Mouse (Mus musculus) yolk sac, embryonic 10.5 days (tissue): ENCODE results near the gene Rpl6.
"Not testable (repeated sequence)": the region's sequence is repeated elsewhere in the genome, so short reads cannot be mapped to it uniquely, and the experiment has no call there.

Source experiments
- DNase-seq: peaks from one replicate; pipeline ENCODE4 v3.0.0-alpha.2; 2017; ENCODE audit warnings: low spot score

Rpl6 gene

DNA sequence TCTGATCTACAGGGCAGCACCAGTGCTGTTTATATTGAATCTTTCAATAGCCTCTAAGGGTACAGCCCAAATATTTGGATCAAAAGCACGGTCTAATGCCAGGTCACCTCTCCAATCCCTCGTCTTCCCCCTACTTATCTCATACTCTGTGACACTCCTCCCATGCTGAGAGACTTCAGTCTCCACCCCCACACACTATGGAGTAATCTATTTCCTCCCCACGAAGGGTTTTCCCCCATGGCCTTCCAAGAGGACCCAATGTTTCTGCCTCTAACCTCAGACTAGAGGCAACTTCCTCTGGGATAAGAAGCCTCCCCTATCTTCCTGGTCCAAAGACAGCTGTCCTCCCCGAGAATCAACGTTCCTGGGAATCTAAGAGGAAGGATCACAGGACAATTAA lies 7.5 kb upstream of the Rpl6 start:
- DNase-seq, result no peak

- DNase-seq, result no peak
Observed at GRCm38 (mm10) chr5:121197337-121197736, 6.9 kb upstream of the Rpl6 start.

DNA sequence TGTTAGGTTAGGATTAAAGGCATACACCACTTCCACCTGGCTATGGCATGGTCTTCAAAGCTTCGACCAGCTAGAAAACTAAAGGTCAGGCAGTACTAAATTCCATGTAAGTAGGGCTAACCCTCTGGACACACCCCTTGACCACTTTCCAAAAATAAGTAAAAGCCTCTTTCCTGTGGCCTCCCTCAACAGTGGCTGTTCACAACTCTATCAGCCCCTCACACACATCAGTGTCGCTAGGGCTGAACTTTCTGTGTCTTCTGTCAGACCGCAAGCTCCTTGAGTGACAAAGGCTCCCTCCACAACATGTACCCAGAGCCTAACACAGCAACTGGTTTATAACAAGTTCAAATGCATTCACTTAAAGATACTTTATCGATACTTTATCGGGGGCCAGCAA lies 5.9 kb upstream of the Rpl6 start:
- DNase-seq, result no peak

DNA sequence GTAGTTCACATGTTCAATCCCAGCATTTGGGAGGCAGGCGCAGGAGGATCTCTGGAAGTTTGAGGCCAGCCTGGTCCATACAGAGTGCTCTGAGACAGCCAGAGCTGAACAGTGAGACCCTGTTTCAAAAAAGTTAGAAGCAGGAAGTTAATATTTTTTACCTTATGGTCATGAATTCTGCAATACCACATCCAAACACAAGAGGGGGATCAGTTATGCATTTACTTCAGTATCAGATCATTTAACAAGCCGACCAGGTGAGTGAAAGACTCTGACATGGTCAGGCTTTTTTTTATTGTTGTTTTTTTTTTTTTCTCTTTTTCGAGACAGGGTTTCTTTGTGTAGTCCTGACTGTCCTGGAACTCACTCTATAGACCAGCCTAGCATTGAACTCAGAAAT lies 2.5 kb upstream of the Rpl6 start:
- no peak for DNase-seq

DNA sequence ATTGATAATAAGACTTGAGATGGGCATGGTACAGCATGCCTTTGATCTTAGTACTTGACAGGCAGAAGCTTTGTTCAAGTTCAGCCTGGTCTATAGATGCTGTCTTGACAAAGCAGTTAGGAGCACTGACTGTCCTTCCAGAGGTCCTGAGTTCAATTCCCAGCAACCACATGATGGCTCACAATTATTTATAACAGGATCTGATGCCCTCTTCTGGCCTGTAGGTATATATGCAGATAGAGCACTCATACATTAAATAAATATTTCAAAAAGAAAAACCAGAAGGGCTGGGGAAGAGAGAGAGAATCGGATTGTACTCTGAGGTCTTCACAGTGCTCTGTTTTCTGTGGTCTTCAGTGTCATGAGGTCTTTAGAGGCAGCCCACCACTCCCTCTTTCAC lies 1.8 kb upstream of the Rpl6 start:
- DNase-seq, result no peak

GRCm38 (mm10) chr5:121205537-121206130 lies 1.4 kb downstream of the Rpl6 start:
- DNase-seq, result not testable (repeated sequence)

GRCm38 (mm10) chr5:121206540-121206939 lies 2.3 kb downstream of the Rpl6 start:
- no peak for DNase-seq

- no peak for DNase-seq
Observed at GRCm38 (mm10) chr5:121206984-121207383, 2.7 kb downstream of the Rpl6 start.

- no peak for DNase-seq
Observed at GRCm38 (mm10) chr5:121209755-121210600, 5.7 kb downstream of the Rpl6 start.

GRCm38 (mm10) chr5:121210601-121210924 lies 6.3 kb downstream of the Rpl6 start:
- DNase-seq, result no peak

DNA sequence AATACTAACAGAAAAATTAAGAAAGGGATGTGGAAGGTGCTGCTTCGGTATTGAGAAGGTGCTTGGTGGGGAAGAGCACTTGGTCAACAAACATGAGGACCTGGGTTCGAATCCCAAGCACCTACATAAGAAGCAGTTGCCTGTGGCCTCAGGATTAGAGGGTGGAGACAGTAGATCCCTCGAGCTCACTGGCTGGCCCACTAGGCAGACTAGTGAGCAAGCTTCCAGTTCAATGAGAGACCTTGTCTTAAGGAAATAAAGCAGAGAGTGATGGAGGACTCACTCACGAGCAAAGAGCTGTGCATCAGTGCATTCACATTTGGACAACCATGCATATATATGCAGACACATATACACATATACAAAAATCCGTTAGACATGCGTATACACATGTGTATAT lies 7.8 kb downstream of the Rpl6 start:
- no peak for DNase-seq

- no peak for DNase-seq
Observed at GRCm38 (mm10) chr5:121214707-121215106, 10.4 kb downstream of the Rpl6 start.

GRCm38 (mm10) chr5:121215380-121216125 lies 11.3 kb downstream of the Rpl6 start:
- DNase-seq, result no peak

- no peak for DNase-seq
Observed at GRCm38 (mm10) chr5:121216126-121216446, 11.8 kb downstream of the Rpl6 start.

DNA sequence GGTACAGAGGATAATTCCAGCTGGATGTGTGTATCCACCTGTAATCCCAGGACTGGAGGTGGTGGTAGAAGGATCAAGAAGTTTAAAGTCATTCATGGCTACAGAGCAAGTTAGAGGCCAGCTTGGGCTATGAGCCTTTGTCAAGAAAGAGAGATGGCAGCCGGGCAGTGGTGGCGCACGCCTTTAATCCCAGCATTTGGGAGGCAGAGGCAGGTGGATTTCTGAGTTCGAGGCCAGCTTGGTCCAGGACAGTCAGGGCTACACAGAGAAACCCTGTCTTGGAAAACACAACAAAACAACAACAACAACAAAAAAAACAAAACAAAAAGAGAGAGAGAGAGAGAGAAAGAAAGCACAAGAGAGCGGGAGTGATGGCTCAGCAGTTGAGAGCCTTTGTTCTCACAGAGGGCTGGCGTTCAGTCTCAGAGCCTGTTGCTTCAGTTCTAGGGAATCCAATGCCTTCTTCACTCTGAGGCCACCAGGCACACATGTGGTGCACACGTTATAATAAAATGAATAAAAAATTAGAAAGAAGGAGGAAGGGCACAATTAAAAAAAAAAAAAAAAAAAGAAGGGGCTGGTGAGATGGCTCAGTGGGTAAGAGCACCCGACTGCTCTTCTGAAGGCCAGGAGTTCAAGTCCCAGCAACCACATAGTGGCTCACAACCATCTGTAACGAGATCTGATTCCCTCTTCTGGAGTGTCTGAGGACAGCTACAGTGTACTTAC lies 12.5 kb downstream of the Rpl6 start:
- not testable (repeated sequence) for DNase-seq

- DNase-seq, result no peak
Observed at GRCm38 (mm10) chr5:121217313-121217634, 13.0 kb downstream of the Rpl6 start.

GRCm38 (mm10) chr5:121219190-121219589 lies 14.9 kb downstream of the Rpl6 start:
- no peak for DNase-seq

- DNase-seq, result peak; percentile 95
Observed at GRCm38 (mm10) chr5:121219980-121220731, 15.9 kb downstream of the Rpl6 start, which contains the start of gene Hectd4. Hectd4 (plus strand) TSS chr5:121220219.

- DNase-seq, result peak; percentile 39
Observed at GRCm38 (mm10) chr5:121220732-121221301, 16.5 kb downstream of the Rpl6 start.

DNA sequence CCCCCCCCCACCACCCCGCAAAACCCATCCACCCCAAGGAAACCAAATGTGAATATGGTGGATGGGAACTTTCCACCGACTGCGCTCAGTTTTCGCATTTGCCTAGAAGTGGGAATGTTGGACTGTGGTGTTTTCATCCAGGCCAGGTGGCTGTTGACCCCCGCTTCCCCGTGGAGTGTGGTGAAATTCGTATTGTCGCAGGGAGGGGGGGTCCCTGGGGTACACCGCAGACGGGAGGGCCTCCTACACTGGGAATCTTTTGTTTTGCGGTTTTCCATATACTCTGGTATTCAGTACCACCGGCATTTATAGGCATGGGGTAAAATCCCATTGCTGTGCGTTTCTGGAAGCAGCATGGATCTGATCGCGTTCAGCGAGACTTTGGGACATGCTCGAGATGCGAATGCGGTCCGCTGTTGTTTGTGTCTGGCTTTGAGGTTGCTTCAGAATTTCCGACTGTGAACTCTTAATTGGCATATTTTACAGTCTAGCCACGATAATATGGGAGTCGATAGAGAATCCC lies 17.1 kb downstream of the Rpl6 start:
- no peak for DNase-seq

DNA sequence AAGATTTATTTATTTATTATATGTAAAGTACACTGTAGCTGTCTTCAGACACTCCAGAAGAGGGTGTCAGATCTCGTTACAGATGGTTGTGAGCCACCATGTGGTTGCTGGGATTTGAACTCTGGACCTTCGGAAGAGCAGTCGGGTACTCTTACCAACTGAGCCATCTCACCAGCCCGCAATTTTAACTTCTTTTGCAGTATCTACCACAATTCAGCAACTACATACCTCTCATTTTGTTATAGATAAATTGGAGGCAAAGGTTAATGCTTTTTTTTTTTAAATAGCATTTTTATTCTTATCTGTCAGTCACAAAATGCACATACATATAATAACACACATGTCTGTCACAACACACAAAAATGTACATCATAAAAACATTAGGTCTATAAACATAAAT lies 19.7 kb downstream of the Rpl6 start:
- DNase-seq, result not testable (repeated sequence)
